Mouse (Mus musculus): ENCODE results near the gene Wdfy2.

The Wdfy2 gene

GRCm38 (mm10) chr14:62935361-62935760 is 97.9 kb downstream of the Wdfy2 start:
- DNase-seq (ENCODE audit: low read depth): no peak

DNA sequence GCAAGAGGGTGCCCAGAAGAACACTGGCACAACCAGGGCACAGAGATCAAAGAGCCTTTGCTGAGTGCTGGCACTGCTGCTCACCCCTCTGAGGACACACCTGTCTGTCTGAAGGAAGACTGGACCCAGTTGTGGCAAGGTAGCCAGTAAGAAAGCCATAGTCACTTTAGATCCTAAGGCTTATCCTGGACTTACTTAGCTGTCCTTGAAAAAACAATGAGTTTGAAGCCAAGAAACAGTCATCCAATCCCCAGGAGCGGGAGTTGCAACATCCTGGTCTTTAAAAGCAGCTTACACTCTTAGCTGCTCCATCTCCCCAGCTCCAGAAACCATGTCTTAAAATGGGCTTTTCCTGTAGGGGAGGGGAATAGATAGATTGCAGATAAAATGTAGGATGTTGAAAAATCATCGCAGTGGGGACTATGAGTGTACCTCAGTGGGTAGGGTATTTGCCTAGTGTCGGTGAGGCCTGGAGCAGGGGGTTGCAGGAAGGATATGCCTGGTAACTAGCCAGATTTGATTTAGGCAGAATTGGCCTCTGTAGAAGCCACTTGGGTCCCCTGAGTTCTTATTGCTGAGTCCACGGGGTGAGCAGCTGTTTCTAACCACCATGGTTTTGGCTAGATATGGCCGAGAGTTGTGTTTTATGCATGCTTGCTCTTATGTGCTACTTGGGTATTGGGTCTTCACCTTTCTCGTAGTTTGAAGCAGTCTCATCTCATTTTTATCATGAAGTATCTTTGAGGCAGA is 99.3 kb downstream of the Wdfy2 start:
- peak; percentile 79 for DNase-seq (ENCODE audit: low read depth)

GRCm38 (mm10) chr14:62937675-62938074 is 100.2 kb downstream of the Wdfy2 start:
- DNase-seq (ENCODE audit: low read depth): peak; percentile 34

DNA sequence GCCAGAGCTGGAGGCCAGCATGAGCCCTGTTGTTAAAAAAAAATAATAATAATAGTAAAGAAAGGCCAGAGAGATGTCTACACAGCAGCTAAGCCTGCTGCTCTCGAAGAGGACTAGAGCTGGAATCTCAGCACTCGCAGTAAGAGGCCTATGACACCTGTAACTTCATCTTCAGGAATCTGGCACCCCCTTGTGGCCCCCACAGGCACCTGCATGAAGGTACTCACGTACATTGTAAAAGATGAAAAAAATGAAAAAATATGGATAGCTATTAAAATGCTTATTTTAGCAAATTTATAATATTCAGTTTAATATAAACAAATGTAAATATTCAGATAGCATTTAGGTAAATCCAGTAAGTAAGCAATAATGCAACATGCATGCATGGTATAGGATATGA is 102.0 kb downstream of the Wdfy2 start:
- peak; percentile 20 for DNase-seq (ENCODE audit: low read depth)

DNA sequence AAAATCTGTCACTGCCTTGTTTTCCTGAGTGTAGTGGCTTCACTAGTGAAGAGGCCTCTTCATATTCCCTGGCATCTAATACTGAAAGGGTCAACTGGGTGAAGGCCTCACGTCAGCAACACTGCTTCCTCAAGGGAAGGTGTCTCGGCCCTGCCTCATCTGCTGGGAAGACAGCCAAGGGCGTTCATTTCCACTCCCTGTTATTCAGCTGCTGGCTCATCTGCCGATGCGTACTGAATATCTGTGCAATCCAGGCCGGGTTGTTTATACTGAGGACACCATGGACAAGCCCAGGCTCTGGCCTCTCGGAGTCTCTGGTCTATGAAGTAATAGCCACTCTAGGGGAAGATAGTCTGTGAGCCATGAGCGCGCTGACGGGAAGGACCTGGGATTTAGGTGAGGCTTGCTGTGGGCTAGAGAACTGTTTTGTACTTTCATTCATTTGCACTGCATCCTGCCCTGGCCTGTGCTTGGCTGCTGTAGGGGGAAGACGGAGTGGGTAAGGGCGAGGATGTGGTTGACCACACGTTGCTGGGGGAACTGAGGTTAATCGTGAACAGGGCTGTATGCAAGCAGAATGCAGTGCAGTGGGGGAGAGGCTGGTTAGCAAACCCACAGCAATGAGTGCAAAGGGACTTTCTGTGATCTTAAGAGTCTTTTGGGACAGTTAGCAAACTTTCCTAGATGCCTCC is 103.1 kb downstream of the Wdfy2 start:
- DNase-seq (ENCODE audit: low read depth): peak; percentile 68

DNA sequence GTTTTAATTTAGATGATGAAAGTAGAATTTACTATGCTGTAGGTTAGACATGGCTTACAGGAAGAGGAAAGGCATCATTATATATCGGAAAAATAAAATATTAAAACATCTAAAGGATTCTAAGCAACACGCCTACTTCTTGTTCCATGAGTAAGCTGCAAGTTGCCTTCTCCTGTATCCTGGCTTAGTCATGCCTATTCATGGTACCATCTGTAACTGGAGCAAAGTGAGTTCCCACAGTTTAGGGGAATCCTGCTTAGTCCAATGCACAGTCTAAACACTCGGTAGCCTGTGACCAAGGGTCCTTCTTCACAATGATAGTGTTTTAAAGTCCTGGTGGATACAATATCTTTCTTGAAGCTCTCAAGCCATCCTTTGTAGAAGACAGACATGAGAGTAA is 109.3 kb downstream of the Wdfy2 start:
- DNase-seq (ENCODE audit: low read depth): no peak

GRCm38 (mm10) chr14:62956091-62956490 is 118.6 kb downstream of the Wdfy2 start:
- DNase-seq (ENCODE audit: low read depth): no peak

DNA sequence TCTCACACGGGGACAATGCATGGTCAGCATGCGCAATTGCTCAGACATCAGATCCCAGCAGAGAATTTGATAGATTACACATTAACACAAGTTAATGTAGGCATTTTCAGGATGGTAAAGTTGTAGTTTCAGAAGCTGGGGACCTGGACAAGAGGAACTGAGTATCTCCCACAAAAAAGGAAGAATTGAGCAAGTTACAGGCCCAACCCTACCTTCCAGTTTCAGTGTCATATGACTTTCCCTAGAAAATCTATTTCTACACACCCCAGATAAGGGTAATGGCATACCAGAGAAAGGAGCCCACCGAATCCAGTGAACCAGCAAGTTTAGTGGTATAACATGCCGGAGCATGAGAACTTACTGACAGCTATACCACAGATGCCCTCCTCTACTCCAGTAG is 126.2 kb downstream of the Wdfy2 start:
- no peak for DNase-seq (ENCODE audit: low read depth)

DNA sequence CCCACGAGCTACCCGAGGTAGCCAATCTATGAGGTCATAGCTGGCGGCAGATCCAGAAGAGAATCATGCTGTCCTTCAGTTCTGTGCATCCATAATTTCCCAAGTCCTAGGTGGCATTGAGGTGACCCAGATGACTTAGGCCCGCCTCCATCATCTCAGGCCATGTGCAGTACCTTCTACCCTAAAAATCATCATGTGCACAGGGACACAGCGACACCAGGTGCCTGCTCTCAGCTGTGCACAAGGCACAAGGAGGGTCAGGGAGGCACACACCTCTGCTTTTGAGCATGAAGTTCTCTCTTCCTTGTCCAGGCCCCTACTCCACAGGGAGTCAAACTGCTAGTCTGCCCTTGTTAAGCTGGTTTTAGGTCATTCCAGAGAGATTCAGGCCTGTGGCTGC is 127.9 kb downstream of the Wdfy2 start:
- DNase-seq (ENCODE audit: low read depth): no peak

DNA sequence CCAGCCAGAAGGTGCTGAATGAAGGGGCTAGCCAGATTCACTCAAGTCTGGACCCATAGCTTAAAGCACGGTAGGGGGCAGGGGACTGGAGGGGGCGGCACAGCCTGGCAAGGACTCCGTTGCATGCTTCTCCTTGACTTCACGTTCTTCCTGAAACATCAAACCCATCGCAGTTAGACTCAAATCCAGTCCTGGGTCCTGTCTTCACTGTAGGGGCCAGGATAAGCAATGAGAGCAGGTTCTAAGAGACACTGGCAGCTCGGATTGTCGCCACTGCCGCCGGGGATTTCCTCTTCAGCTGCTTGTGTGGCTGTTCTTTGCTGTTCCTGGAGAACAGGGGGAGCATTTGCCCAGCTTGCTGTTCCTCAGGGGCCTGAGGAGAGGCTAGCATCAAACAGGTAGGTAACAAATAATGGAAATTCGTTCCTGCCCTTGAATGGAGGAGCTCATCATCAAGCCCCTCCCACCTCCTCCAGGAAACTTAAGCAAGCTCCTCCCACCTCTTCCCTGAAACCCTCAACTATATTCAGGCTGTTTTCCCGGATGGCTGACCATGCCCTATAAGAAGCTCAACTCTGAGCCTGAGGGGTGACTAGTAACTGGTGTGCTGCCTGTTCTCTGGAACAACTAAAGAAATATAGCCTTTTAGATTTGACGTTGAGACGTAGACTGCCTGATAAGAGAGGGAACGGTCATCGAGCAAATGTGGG is 128.5 kb downstream of the Wdfy2 start:
- DNase-seq (ENCODE audit: low read depth): no peak

DNA sequence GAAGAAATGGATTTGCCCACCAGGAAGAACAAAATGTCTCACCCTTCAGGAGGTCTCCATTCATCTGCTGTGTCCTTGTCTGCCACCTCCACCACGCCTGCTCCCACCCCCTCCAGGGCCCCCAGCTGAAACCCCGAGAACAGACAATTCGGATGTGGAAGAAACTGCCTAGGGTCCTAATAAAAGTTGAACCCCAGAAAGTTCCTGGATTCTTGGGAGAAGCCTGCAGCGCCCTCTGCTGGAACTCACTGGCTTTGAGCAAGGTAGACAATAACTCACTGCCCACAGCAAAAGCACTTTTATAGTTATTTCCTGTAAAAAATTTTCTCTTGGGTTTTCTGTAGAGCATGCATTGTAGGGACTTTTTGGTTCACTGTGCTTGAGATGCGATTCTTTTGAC is 137.6 kb downstream of the Wdfy2 start:
- peak; percentile 73 for DNase-seq (ENCODE audit: low read depth)

DNA sequence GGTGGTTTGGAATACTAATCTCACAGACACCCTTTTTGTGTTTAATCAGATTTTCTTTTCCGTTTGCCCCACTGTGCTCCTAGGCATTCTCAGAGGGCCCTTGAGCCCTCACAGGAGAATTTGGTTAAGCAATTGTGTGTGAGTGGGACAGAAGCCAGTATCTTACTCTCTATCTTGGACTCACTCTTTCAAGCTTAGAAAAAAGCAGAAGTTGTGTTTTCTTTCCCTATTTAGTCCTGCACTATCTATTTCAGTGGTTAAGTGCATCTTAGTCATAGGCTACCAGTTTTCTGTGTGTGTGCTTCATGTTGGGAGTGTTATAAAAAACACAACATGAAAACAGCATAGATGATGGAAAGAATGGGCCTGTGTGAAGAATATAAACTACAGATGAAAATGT is 142.3 kb downstream of the Wdfy2 start:
- DNase-seq (ENCODE audit: low read depth): no peak

GRCm38 (mm10) chr14:62984410-62984809 is 146.9 kb downstream of the Wdfy2 start, which contains the start of gene Defb48:
Gene Defb48 (minus strand): TSS chr14:62984510.
- DNase-seq (ENCODE audit: low read depth): no peak

GRCm38 (mm10) chr14:62991271-62991670 is 153.8 kb downstream of the Wdfy2 start:
- peak; percentile 44 for DNase-seq (ENCODE audit: low read depth)

GRCm38 (mm10) chr14:62991849-62992510 is 154.5 kb downstream of the Wdfy2 start:
- DNase-seq (ENCODE audit: low read depth): peak; percentile 68

- DNase-seq (ENCODE audit: low read depth): no peak
Measured at GRCm38 (mm10) chr14:62997777-62998176, 160.3 kb downstream of the Wdfy2 start, which contains the start of gene Defb47. Gene Defb47 (plus strand): TSS chr14:62998077.

GRCm38 (mm10) chr14:62998977-62999376 is 161.5 kb downstream of the Wdfy2 start:
- DNase-seq (ENCODE audit: low read depth): no peak

DNA sequence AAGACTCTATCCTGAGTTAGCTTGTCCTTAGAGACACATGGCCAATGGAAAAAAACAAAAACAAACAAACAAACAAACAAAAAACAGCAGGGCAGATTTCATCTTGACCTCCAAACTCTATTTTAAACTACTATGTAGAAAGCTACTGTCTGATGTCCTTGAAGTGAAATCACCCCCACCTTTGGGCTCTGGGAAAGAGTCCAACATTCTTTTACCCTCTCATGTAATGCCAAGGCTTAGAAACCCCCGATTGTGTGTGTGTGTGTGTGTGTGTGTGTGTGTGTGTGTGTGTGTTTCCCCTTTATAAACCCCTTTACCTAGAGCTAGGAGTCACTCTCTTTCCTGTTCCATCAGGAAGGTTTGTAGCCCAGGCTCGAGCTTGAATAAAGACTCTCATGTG is 165.1 kb downstream of the Wdfy2 start:
- no peak for DNase-seq (ENCODE audit: low read depth)

Measured in NIH3T3 (cell line).